Mouse (Mus musculus): ENCODE results near the gene 9430038I01Rik. TPM values are rescaled to one million over a fixed set of nuclear protein-coding genes. Genes with fewer than 3 reads are reported as not detected.
"Not testable (repeated sequence)": the region's sequence is repeated elsewhere in the genome, so short reads cannot be mapped to it uniquely, and the experiment has no call there.

The 9430038I01Rik gene
- polyA plus RNA-seq (2016; fragmentation: Nextera tagmentation; extraction: Ambion mirVana), result 26.8 and 27.5 TPM in 2 replicates

DNA sequence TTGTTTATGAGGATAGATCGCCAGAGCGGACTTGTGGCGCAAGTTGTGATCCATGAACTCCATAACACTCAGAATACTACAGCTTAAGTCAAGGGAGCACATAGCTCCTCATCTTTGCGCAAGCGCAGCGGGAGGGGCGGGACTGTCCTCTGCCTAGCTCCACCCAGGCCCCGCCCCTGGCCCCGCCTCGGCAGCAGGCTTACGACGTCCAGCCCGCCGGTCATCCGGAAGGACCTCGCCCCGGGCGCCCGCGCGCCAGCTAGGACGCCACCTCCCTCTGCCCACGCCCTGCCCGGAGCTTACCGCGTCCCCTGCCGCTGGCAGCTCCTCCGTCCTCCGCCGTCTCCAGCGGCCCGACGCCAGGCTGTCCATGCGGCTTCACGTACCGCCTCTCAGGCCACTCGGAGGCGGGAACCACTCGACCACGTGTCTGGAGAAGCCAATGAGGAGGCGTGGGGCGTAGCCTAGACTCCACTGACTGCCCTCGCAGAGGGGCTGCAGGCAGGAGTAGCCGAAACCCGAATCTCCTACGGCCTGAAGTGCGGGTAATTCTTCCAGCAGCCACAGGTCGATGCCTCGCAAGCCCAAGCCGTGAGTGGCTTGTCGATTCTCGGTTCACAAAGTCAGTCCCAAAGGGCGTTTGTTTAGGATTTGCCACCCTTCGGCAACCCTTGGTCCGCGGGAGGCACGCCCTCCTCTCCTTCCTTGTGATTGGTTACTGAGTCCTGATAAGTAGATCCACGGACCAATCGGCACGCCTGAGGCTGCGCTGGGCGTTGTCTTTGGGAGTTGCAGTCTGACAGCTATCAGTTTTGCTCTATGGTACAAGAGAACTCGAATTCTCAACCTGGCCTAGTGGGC is at the start of gene 9430038I01Rik:
Gene 9430038I01Rik, minus strand, starts transcription at position 426 of the 861 bp plus-strand sequence.
- under 1% methylated on average over 62 of the region's 63 CpGs for WGBS
- ATAC-seq (ENCODE audit: insufficient number of reproducible peaks, insufficient read depth, low FRiP score, low TSS enrichment), result peak; percentile 99

GRCm38 (mm10) chr7:137445321-137445720 is 34.8 kb upstream of the 9430038I01Rik start:
- whole genome bisulfite sequencing, result 93% methylated on average over 12 of the region's 12 CpGs
- Histone ChIP-seq H3K9me3 (no peaks in the 10 kb centered on the region), H3K4me1 (0 out of 2 replicates have a peak, but pooled peaks cover 6% of the 10 kb centered on the region), H3K36me3 (peaks cover 27% of the 10 kb centered on the region), H3K27me3 (no peaks in the 10 kb centered on the region), H3K4me2 (replicated peaks) (no peak overlapping the region), H3K27ac (no peak overlapping the region), H3K4me3 (no peak overlapping the region), H3K9ac (no peak overlapping the region)
- ATAC-seq (ENCODE audit: insufficient number of reproducible peaks, insufficient read depth, low FRiP score, low TSS enrichment), result no peak

More for the DNA sequence above, at the start of gene 9430038I01Rik:
- Histone ChIP-seq H3K4me1 (0 out of 2 replicates have a peak, but pooled peaks cover 4% of the 10 kb centered on the region), H3K4me2 (replicated peaks) (peak within 1 kb of the TSS; percentile 58), H3K9ac (peak within 1 kb of the TSS; percentile 55), H3K27ac (peak within 1 kb of the TSS; percentile 85), H3K27me3 (no peaks in the 10 kb centered on the region), H3K36me3 (no peaks in the 10 kb centered on the region), H3K4me3 (peak within 1 kb of the TSS; percentile 82), H3K9me3 (no peaks in the 10 kb centered on the region)

DNA sequence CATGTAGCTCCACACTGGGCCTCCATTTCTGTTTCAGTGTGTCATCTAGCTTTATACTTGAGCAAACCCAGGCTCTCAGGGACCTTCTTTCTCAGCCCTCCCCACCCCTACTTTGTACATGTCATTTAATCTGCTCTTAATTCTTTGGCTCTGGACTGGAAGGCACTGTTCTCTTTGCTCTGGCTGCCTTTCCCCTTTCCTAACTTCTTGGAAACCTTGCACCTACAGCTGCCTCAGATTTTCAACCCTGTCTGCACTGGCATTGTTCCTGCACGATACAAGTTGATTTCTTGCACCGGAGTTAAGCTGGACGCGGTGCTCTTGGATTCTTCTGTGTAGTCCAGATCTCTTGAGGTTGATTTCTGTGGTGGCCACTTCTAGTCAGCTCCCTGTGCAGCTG is 32.4 kb upstream of the 9430038I01Rik start:
- Histone ChIP-seq H3K9me3 (no peaks in the 10 kb centered on the region), H3K27ac (no peak overlapping the region), H3K36me3 (peaks cover 17% of the 10 kb centered on the region), H3K27me3 (no peaks in the 10 kb centered on the region), H3K4me2 (replicated peaks) (no peak overlapping the region), H3K4me3 (no peak overlapping the region), H3K9ac (no peak overlapping the region), H3K4me1 (peaks cover 15% of the 10 kb centered on the region)
- no peak for ATAC-seq (ENCODE audit: insufficient number of reproducible peaks, insufficient read depth, low FRiP score, low TSS enrichment)
- 90% methylated on average over 4 of the region's 4 CpGs for WGBS

- not testable (repeated sequence) for H3K27me3 ChIP-seq; H3K9me3 ChIP-seq; H3K36me3 ChIP-seq; H3K9ac ChIP-seq; H3K27ac ChIP-seq; ATAC-seq (ENCODE audit: insufficient number of reproducible peaks, insufficient read depth, low FRiP score, low TSS enrichment)
- peak overlapping the region; percentile 99 for H3K4me3 ChIP-seq
- peak overlapping the region; percentile 71 for H3K4me2 ChIP-seq (replicated peaks)
- WGBS, result 89% methylated on average over 7 of the region's 7 CpGs
- peaks cover 18% of the 10 kb centered on the region for H3K4me1 ChIP-seq
Measured at GRCm38 (mm10) chr7:137438962-137439361, 28.4 kb upstream of the 9430038I01Rik start.

- 3% methylated on average over 7 of the region's 7 CpGs for WGBS
- H3K36me3 ChIP-seq, result no peaks in the 10 kb centered on the region
- H3K27me3 ChIP-seq, result no peaks in the 10 kb centered on the region
- peak overlapping the region; percentile 71 for H3K4me2 ChIP-seq (replicated peaks)
- no peaks in the 10 kb centered on the region for H3K9me3 ChIP-seq
- H3K4me1 ChIP-seq, result peaks cover 18% of the 10 kb centered on the region
- ATAC-seq (ENCODE audit: insufficient number of reproducible peaks, insufficient read depth, low FRiP score, low TSS enrichment), result peak; percentile 68; the same call in 1 of the 2 replicates
- peak overlapping the region; percentile 99 for H3K4me3 ChIP-seq
- peak overlapping the region; percentile 88 for H3K27ac ChIP-seq
- peak overlapping the region; percentile 93 for H3K9ac ChIP-seq
Measured at GRCm38 (mm10) chr7:137438179-137438550, 27.6 kb upstream of the 9430038I01Rik start.

DNA sequence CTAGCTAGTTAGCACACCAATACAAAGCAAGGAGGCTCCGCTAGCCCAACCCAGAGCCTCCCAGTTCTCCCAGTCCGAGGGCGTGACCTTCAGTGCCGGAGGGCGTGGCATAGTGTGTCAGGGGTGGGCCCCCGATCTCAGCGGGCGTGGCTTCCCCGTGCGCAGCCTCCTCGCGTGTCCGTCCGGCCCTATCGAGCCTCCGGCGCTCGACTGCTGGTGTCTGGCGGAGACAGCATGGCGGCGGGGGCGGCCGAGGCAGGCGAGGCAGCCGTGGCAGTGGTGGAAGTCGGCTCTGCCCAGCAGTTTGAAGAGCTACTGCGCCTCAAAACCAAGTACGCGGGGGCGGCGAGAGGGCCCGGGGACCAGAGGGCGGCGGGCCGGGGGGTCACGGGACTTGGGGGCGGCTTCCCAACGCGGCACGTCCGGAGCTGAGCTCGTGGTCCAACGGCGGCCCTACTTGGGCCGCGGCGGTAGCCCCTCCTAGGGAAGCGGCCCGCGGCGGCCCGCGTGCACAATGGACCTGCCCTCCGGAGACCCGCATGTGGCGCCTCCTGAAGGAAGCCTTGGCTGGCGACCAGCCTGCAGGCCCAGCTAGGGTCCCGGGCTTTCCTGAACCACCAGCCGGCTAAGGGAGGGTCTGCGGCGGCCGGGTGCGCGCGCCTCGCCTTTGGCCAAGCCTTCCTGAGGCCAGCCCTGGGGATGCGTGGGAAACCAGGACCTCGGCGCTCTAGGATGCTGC is 27.0 kb upstream of the 9430038I01Rik start, which contains the start of gene Glrx3:
Gene Glrx3, plus strand, starts transcription at position 175 of the 739 bp plus-strand sequence.
- Histone ChIP-seq H3K27me3 (no peaks in the 10 kb centered on the region), H3K9ac (peak within 1 kb of the TSS; percentile 93), H3K27ac (peak within 1 kb of the TSS; percentile 88), H3K4me3 (peak within 1 kb of the TSS; percentile 99), H3K4me1 (peaks cover 18% of the 10 kb centered on the region), H3K4me2 (replicated peaks) (peak within 1 kb of the TSS; percentile 71), H3K36me3 (no peaks in the 10 kb centered on the region), H3K9me3 (no peaks in the 10 kb centered on the region)
- peak; percentile 89 for ATAC-seq (ENCODE audit: insufficient number of reproducible peaks, insufficient read depth, low FRiP score, low TSS enrichment)
- WGBS, result 1% methylated on average over 69 of the region's 69 CpGs

DNA sequence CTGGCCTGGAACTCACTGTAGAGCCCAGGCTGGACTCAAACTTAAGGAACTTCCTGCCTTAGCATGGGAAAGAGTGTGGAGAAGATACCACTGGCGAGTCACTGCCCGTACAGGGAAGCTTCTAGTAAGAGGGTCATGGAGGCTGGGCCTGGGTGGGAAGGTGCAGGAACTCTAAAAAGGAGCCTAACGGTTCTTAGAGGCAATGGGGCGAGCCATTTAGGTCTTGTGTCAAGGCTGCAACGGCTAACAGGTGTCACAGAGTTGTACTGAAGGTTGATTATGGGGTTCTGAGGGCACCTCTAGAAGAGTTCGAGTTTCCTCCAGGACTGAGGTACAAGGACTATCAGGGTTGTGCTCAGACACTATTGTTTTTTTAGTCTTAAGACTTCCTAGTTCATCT is 26.3 kb upstream of the 9430038I01Rik start:
- Histone ChIP-seq H3K4me3 (peak overlapping the region; percentile 99), H3K9ac (no peak overlapping the region), H3K4me1 (peaks cover 19% of the 10 kb centered on the region), H3K9me3 (no peaks in the 10 kb centered on the region), H3K27ac (0 out of 2 replicates have a peak overlapping the region, but pooled peaks have one; percentile 88), H3K27me3 (no peaks in the 10 kb centered on the region), H3K4me2 (replicated peaks) (peak overlapping the region; percentile 71), H3K36me3 (no peaks in the 10 kb centered on the region)
- no peak for ATAC-seq (ENCODE audit: insufficient number of reproducible peaks, insufficient read depth, low FRiP score, low TSS enrichment)
- WGBS, result 76% methylated on average over 6 of the region's 6 CpGs

DNA sequence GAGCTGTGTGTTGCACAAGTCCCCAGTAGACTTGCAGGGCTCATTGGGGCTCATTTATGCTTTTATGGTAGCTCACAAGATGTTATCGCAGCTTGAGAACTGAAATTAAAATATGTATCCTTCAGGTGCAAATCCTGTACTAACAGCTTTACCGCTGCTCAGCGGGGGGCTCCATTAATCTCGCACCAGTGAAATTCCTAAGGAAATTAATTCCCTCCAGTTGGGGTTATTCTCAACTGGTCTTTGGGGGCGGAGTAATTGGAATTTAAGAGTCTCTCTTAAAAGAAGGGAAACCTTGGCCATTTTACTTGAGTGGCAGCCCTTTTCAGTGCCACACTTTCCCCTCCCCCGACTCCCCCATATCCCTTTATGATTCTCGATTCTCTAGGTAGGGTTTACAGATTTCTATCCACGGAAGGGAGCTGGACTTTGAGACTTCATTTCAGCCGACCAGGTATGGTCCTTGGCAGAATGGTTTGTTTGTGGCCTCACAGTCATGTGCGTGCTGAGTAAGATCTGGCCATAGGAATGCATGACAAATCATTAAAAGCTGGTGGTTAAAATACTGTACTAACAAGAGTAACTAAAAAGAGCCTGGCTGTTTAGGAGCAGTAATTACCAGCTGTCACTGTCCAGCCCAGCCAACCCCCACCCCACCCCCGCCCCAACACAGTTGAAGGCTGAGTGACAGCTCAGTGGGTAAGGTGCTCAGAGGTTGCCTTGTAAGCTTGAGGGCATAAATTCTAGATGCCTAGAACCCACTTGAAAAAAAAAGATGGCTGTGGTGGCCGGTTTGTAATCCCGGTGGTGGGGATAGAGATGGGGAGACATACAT is 21.4 kb upstream of the 9430038I01Rik start:
- Histone ChIP-seq H3K9ac (no peak overlapping the region), H3K9me3 (no peaks in the 10 kb centered on the region), H3K27ac (no peak overlapping the region), H3K36me3 (no peaks in the 10 kb centered on the region), H3K27me3 (no peaks in the 10 kb centered on the region), H3K4me1 (peaks cover 8% of the 10 kb centered on the region), H3K4me3 (no peak overlapping the region), H3K4me2 (replicated peaks) (no peak overlapping the region)
- 44% methylated on average over 13 of the region's 13 CpGs for WGBS
- no peak for ATAC-seq (ENCODE audit: insufficient number of reproducible peaks, insufficient read depth, low FRiP score, low TSS enrichment)

DNA sequence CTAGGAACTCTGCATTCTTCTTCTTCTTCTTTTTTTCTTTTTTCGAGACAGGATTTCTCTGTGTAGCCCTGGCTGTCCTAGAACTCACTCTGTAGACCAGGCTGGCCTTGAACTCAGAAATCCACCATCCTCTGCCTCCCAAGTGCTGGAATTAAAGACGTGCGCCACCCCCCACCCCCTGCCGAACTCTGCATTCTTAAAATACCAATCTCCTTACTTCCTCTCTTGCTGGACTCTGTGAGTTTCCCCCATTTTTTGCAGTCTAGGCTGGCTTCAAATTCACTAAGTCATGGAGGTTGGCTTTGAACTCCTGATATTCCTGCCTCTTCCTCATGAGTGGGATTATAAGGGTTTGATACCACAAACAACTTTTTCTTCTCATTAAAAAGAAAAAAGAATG is 16.1 kb upstream of the 9430038I01Rik start:
- Histone ChIP-seq H3K27me3 (no peaks in the 10 kb centered on the region), H3K4me1 (no peaks in the 10 kb centered on the region), H3K36me3 (no peaks in the 10 kb centered on the region), H3K9me3 (no peaks in the 10 kb centered on the region), H3K27ac (no peak overlapping the region), H3K4me2 (replicated peaks) (no peak overlapping the region), H3K4me3 (no peak overlapping the region), H3K9ac (no peak overlapping the region)
- no peak for ATAC-seq (ENCODE audit: insufficient number of reproducible peaks, insufficient read depth, low FRiP score, low TSS enrichment)
- 46% methylated on average over 4 of the region's 4 CpGs for WGBS

DNA sequence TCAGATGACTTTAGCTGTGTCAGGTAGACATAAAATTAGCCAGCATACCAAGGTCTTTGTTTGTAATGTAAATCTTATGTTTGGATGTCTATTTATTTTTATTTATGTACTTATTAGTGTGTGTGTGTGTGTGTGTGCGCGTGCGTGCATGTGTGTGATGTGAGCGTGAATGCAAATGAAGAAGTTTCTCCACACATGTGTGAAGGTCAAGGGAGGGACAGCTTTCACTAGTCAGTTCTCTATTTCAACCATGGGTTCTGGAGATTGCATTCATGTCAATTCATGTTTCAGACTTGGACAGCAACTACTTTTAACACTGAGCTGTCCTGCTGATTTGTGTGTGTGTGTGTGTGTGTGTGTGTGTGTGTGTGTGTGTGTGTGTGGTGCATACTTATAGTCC is 10.7 kb upstream of the 9430038I01Rik start:
- Histone ChIP-seq H3K9me3 (no peaks in the 10 kb centered on the region), H3K4me2 (replicated peaks) (no peak overlapping the region), H3K4me1 (no peaks in the 10 kb centered on the region), H3K4me3 (no peak overlapping the region), H3K9ac (no peak overlapping the region), H3K27ac (no peak overlapping the region), H3K36me3 (no peaks in the 10 kb centered on the region), H3K27me3 (no peaks in the 10 kb centered on the region)
- ATAC-seq (ENCODE audit: insufficient number of reproducible peaks, insufficient read depth, low FRiP score, low TSS enrichment), result no peak
- WGBS, result 93% methylated on average over 4 of the region's 4 CpGs

- ATAC-seq (ENCODE audit: insufficient number of reproducible peaks, insufficient read depth, low FRiP score, low TSS enrichment), result no peak
Measured at GRCm38 (mm10) chr7:137420550-137420949, 10.0 kb upstream of the 9430038I01Rik start.

More at GRCm38 (mm10) chr7:137420550-137420949, 10.0 kb upstream of the 9430038I01Rik start:
- Histone ChIP-seq H3K27me3 (no peaks in the 10 kb centered on the region), H3K4me2 (replicated peaks) (no peak overlapping the region), H3K4me1 (no peaks in the 10 kb centered on the region), H3K27ac (no peak overlapping the region), H3K9me3 (no peaks in the 10 kb centered on the region), H3K9ac (no peak overlapping the region), H3K4me3 (no peak overlapping the region), H3K36me3 (no peaks in the 10 kb centered on the region)
- 93% methylated on average over 2 of the region's 2 CpGs for WGBS

Measured in embryonic facial prominence, embryonic 12.5 days (tissue).